Mouse (Mus musculus) neural tube, embryonic 11.5 days (tissue): ENCODE measurements at regions not wholly inside any gene's neighbourhood (a gene's known extent, or its start where the extent isn't known, plus 50 kb on each side); places are given as distances from the start of the nearest gene placed in this dataset.

Experiments used
- ATAC-seq: fragments of 200-750 bp; cut with Nextera tagmentation; 2 replicates; pipeline ENCODE4 v1.8.0; 2017; ENCODE audit warnings: moderate number of reproducible peaks, mild to moderate bottlenecking, moderate TSS enrichment, moderate library complexity; ENCODE audit not compliant: insufficient read depth, low FRiP score, low TSS enrichment
- DNase-seq: peaks from one replicate; pipeline ENCODE4 v3.0.0-alpha.2; 2015; ENCODE audit warnings: low spot score
- H3K27ac ChIP-seq: fragments of 300-500 bp; sonication (generic); 2 replicates; pipeline ENCODE4 v1.5.1; 2014; ENCODE audit warnings: low read depth, mild to moderate bottlenecking, low read length
- H3K27me3 ChIP-seq: fragments of 300-500 bp; sonication (generic); 2 replicates; pipeline ENCODE4 v1.6.1; 2014; ENCODE audit warnings: mild to moderate bottlenecking, low read length, mixed read lengths; ENCODE audit not compliant: control insufficient read depth, insufficient read depth
- H3K36me3 ChIP-seq: fragments of 300-500 bp; sonication (generic); 2 replicates; pipeline ENCODE4 v1.6.1; 2014; ENCODE audit warnings: mild to moderate bottlenecking, low read length, moderate library complexity, mixed read lengths; ENCODE audit not compliant: control insufficient read depth, insufficient read depth
- H3K4me1 ChIP-seq: fragments of 300-500 bp; sonication (generic); 2 replicates; pipeline ENCODE4 v1.6.1; 2014; ENCODE audit warnings: low read length, mixed read lengths; ENCODE audit not compliant: control insufficient read depth, insufficient read depth
- H3K4me2 ChIP-seq: fragments of 300-500 bp; sonication (generic); 2 replicates; pipeline ENCODE4 v1.6.1; 2014; ENCODE audit warnings: low read depth, mild to moderate bottlenecking, moderate library complexity
- H3K4me3 ChIP-seq: fragments of 300-500 bp; sonication (generic); 2 replicates; pipeline ENCODE4 v1.5.1; 2014; ENCODE audit warnings: low read depth, low read length
- H3K9ac ChIP-seq: fragments of 300-500 bp; sonication (generic); 2 replicates; pipeline ENCODE4 v1.6.1; 2014; ENCODE audit warnings: mild to moderate bottlenecking, low read length
- H3K9me3 ChIP-seq: fragments of 300-500 bp; sonication (generic); 2 replicates; pipeline ENCODE4 v1.6.1; 2016; ENCODE audit warnings: low read length; ENCODE audit not compliant: control insufficient read depth
- WGBS: fragments of 180-500 bp; shearing (Covaris S2); extraction: QIAGEN DNeasy Blood & Tissue Kit; methylation state at CpG from one replicate; pipeline ENCODE4 v1.1.7; 2014; 5-methylcytosine and 5-hydroxymethylcytosine counted together

GRCm38 (mm10) chr14:98829958-98830633 is 164.0 kb downstream of the Rpl36a-ps1 start:
- Histone ChIP-seq H3K27me3 (no peaks in the 10 kb centered on the region), H3K4me3 (no peak overlapping the region), H3K27ac (no peak overlapping the region), H3K4me2 (no peak overlapping the region), H3K36me3 (no peaks in the 10 kb centered on the region), H3K4me1 (no peaks in the 10 kb centered on the region), H3K9me3 (no peaks in the 10 kb centered on the region), H3K9ac (no peak overlapping the region)
- 64% methylated on average over 5 of the region's 5 CpGs for WGBS
- ATAC-seq (no peak), DNase-seq (no peak)

- H3K4me2 ChIP-seq: no peak overlapping the region
- no peak overlapping the region for H3K27ac ChIP-seq
- 88% methylated on average over 2 of the region's 2 CpGs for WGBS
- no peaks in the 10 kb centered on the region for H3K27me3 ChIP-seq
- no peaks in the 10 kb centered on the region for H3K36me3 ChIP-seq
- H3K9me3 ChIP-seq: no peaks in the 10 kb centered on the region
- no peak overlapping the region for H3K9ac ChIP-seq
- no peak for ATAC-seq
- no peak overlapping the region for H3K4me3 ChIP-seq
- H3K4me1 ChIP-seq: no peaks in the 10 kb centered on the region
- DNase-seq: no peak
Observed at GRCm38 (mm10) chr14:98827490-98827889, 166.6 kb downstream of the Rpl36a-ps1 start.

DNA sequence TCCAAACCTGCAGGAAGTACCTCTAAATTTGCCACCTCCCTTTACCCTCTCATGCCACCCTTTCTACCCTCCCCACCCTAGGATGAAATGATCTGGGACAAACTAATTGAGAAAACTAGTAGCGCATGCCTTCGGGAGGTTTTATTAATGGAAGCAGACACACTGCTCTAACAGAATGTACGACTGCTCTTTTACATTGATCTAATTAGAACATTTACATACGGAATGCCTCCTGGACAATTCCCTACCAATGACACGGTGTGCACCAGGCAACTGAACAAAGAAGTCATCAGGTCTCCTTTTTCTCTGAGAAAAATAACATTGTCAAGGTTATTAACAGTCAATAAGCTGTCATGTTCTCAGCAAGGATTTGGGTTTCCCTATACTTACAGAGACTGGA is 180.5 kb downstream of the Rpl36a-ps1 start:
- Histone ChIP-seq H3K9ac (no peak overlapping the region), H3K27me3 (no peaks in the 10 kb centered on the region), H3K4me2 (no peak overlapping the region), H3K36me3 (no peaks in the 10 kb centered on the region), H3K4me3 (no peak overlapping the region), H3K27ac (no peak overlapping the region), H3K4me1 (no peaks in the 10 kb centered on the region), H3K9me3 (no peaks in the 10 kb centered on the region)
- WGBS: 79% methylated on average over 5 of the region's 5 CpGs
- DNase-seq: no peak
- ATAC-seq: no peak

- WGBS: 83% methylated on average over 3 of the region's 3 CpGs
- ATAC-seq (no peak), DNase-seq (no peak)
- Histone ChIP-seq H3K4me1 (no peaks in the 10 kb centered on the region), H3K9me3 (no peaks in the 10 kb centered on the region), H3K27me3 (no peaks in the 10 kb centered on the region), H3K27ac (no peak overlapping the region), H3K4me3 (no peak overlapping the region), H3K36me3 (no peaks in the 10 kb centered on the region), H3K9ac (no peak overlapping the region), H3K4me2 (no peak overlapping the region)
Observed at GRCm38 (mm10) chr14:98810259-98811042, 183.7 kb downstream of the Rpl36a-ps1 start.

- no peak overlapping the region for H3K9ac ChIP-seq
- H3K4me1 ChIP-seq: no peaks in the 10 kb centered on the region
- no peak overlapping the region for H3K27ac ChIP-seq
- no peak overlapping the region for H3K4me2 ChIP-seq
- H3K4me3 ChIP-seq: no peak overlapping the region
- DNase-seq (no peak), ATAC-seq (no peak)
- H3K36me3 ChIP-seq: no peaks in the 10 kb centered on the region
- H3K27me3 ChIP-seq: no peaks in the 10 kb centered on the region
- WGBS: 78% methylated on average over 1 of the region's 1 CpGs
- H3K9me3 ChIP-seq: no peaks in the 10 kb centered on the region
Observed at GRCm38 (mm10) chr14:98808117-98808516, 186.0 kb downstream of the Rpl36a-ps1 start.

- H3K9ac ChIP-seq: no peak overlapping the region
- H3K27me3 ChIP-seq: no peaks in the 10 kb centered on the region
- no peak overlapping the region for H3K27ac ChIP-seq
- no peaks in the 10 kb centered on the region for H3K4me1 ChIP-seq
- no peak overlapping the region for H3K4me2 ChIP-seq
- 84% methylated on average over 6 of the region's 6 CpGs for WGBS
- H3K9me3 ChIP-seq: no peaks in the 10 kb centered on the region
- DNase-seq (no peak), ATAC-seq (no peak)
- no peak overlapping the region for H3K4me3 ChIP-seq
- no peaks in the 10 kb centered on the region for H3K36me3 ChIP-seq
Observed at GRCm38 (mm10) chr14:98805066-98805465, 189.1 kb downstream of the Rpl36a-ps1 start.

DNA sequence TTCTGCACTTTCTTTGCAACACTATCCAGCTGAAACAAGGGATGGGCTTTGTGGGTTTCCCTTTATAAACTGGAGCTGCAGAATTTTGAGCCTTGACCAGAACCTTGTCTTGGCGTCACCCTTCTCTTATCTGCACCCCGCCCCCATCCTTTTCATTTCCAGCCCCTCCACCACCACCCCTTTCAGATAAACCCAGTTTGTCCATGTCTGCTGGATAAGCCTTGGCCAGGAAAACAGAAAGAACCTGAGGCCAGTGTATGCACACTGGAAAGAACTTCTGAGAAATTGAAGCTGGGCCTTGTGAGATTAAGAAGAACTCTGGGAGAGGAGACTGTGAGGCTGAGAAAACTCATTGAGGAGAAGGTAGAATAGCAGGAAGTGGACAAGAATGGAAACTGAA is 192.8 kb downstream of the Rpl36a-ps1 start:
- ATAC-seq (no peak), DNase-seq (no peak)
- Histone ChIP-seq H3K4me1 (no peaks in the 10 kb centered on the region), H3K9ac (no peak overlapping the region), H3K36me3 (no peaks in the 10 kb centered on the region), H3K4me3 (no peak overlapping the region), H3K27me3 (no peaks in the 10 kb centered on the region), H3K9me3 (no peaks in the 10 kb centered on the region), H3K27ac (no peak overlapping the region), H3K4me2 (no peak overlapping the region)
- 89% methylated on average over 2 of the region's 2 CpGs for WGBS

- Histone ChIP-seq H3K9ac (no peak overlapping the region), H3K9me3 (no peaks in the 10 kb centered on the region), H3K4me1 (no peaks in the 10 kb centered on the region), H3K4me3 (no peak overlapping the region), H3K27ac (no peak overlapping the region), H3K4me2 (no peak overlapping the region), H3K36me3 (no peaks in the 10 kb centered on the region), H3K27me3 (no peaks in the 10 kb centered on the region)
- WGBS: 29% methylated on average over 4 of the region's 4 CpGs
- no peak for ATAC-seq
- DNase-seq: no peak
Observed at GRCm38 (mm10) chr14:98791970-98792369, 202.1 kb downstream of the Rpl36a-ps1 start.
